Mouse (Mus musculus) embryonic fibroblast, embryonic 13.5 days (primary cell): ENCODE measurements at regions not wholly inside any gene's neighbourhood (a gene's known extent, or its start where the extent isn't known, plus 50 kb on each side); places are given as distances from the start of the nearest gene placed in this dataset.

ENCODE experiments used
- CTCF ChIP-seq: IDR thresholded peaks from 2 replicates; pipeline ENCODE4 v1.5.1; 2011; ENCODE audit warnings: mild to moderate bottlenecking, control low read depth, low read length, moderate library complexity, borderline replicate concordance; ENCODE audit not compliant: insufficient read depth
- POLR2A ChIP-seq: IDR thresholded peaks from 2 replicates; pipeline ENCODE4 v1.6.1; 2011; ENCODE audit warnings: low read depth, mild to moderate bottlenecking, control low read depth, low read length, moderate library complexity

GRCm38 (mm10) chr12:106212397-106212796, 202.4 kb downstream of the Vrk1 start:
- TF ChIP-seq CTCF: no peak
- no peak for TF ChIP-seq POLR2A
